8 mouse cellular contexts compared by ENCODE assay signal in the genomic region with DNA sequence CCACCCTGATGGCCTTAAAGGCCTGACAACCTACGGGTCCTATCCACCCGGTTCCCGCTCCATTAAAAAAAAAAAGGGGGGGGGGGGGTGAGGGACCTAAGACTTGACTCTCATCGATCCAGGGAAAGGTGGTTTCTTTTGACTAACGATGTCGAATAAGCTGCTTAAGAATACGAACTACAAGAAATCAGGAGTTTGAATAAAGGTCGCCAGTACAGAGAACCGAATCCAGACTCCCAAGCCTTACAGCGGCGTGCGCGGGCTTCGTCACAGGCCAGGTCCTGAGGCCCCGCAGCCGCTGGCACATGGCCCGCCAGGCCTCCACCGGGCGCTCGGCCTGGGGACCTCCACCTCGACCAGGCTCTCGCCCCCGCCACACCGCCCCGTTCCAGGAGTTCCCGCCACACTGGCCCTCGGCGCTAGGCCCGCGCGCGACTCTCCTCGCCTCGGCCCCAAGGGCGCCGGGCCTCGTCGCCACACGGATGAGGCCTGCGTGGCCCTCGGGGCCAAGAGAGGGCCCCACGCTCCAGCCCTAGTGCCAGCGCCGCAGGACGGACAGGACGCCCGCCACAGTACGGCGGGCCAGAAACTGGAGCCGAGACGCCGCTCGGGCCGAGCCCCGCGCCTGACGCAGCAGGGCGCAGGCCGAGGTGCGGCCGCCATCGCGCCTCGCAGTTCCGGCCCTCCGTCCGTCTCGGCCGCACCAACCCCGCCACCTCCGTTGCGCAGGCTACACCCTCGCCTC. TPM values are rescaled to one million over a fixed set of nuclear protein-coding genes. Genes with fewer than 3 reads are reported as not detected.
DNase-seq lines count a peak whose midpoint lies in the region; ATAC-seq and TF ChIP-seq lines count a peak whose summit lies in the region.

No protein-coding gene starts in this region.

- no peak for TF ChIP-seq CTCF in gastrocnemius, adult 2 months (IDR thresholded peaks at IDR 0.05)
- TF ChIP-seq CTCF in hindbrain, postnatal 0 days (IDR thresholded peaks at IDR 0.05; ENCODE audit: low read depth) = no peak

- peak overlapping the region; percentile 100 for H3K27ac ChIP-seq in gastrocnemius, adult 2 months
- peak overlapping the region; percentile 98 for H3K27ac ChIP-seq in hindbrain, postnatal 0 days
- peak overlapping the region; percentile 94 for H3K27ac ChIP-seq in limb, embryonic 14.5 days (replicated peaks; ENCODE audit: low read depth, low read length)
- peak overlapping the region; percentile 94 for H3K27ac ChIP-seq in midbrain, embryonic 14.5 days (replicated peaks; ENCODE audit: low read depth, low read length)

- no peaks in the 10 kb centered on the region for H3K9me3 ChIP-seq in hindbrain, postnatal 0 days (ENCODE audit: low read length)
- H3K9me3 ChIP-seq in limb, embryonic 14.5 days (ENCODE audit: control insufficient read depth, low read length) = no peaks in the 10 kb centered on the region
- H3K9me3 ChIP-seq in midbrain, embryonic 14.5 days (ENCODE audit: control insufficient read depth, low read length) = no peaks in the 10 kb centered on the region

- intact Hi-C loops in gastrocnemius, adult 2 months (cut with DNase I) = loop anchor here (5.0 kb wide), 1 partner anchor 37 kb away; the partner anchor contains the start of gene Copg1

- ATAC-seq in hindbrain, postnatal 0 days = peak; percentile 61
- ATAC-seq in limb, embryonic 14.5 days (ENCODE audit: low FRiP score, low read depth) = peak; percentile 65
- ATAC-seq in midbrain, embryonic 14.5 days (ENCODE audit: low FRiP score, low TSS enrichment) = peak; percentile 74

- H3K27me3 ChIP-seq in hindbrain, postnatal 0 days (ENCODE audit: insufficient read depth, low read length) = no peaks in the 10 kb centered on the region
- no peaks in the 10 kb centered on the region for H3K27me3 ChIP-seq in limb, embryonic 14.5 days (ENCODE audit: control insufficient read depth, insufficient read depth, low read length)
- H3K27me3 ChIP-seq in midbrain, embryonic 14.5 days (ENCODE audit: control insufficient read depth, insufficient read depth, low read length) = no peaks in the 10 kb centered on the region

- WGBS in hindbrain, postnatal 0 days = under 1% methylated on average over 68 of the region's 73 CpGs
- under 1% methylated on average over 62 of the region's 73 CpGs for WGBS in limb, embryonic 14.5 days
- under 1% methylated on average over 71 of the region's 73 CpGs for WGBS in midbrain, embryonic 14.5 days

- H3K4me1 ChIP-seq in hindbrain, postnatal 0 days (ENCODE audit: insufficient read depth, low read length) = peaks cover 9% of the 10 kb centered on the region; the same call in 1 of the 2 replicates
- H3K4me1 ChIP-seq in limb, embryonic 14.5 days (ENCODE audit: control insufficient read depth, insufficient read depth, low read length) = peaks cover 29% of the 10 kb centered on the region
- H3K4me1 ChIP-seq in midbrain, embryonic 14.5 days (ENCODE audit: control insufficient read depth, insufficient read depth, low read length) = peaks cover 20% of the 10 kb centered on the region

- DNase-seq in urinary bladder, adult 2 months (ENCODE audit: low spot score) = peak; percentile 70
- DNase-seq in urinary bladder, postnatal 10 days (ENCODE audit: low spot score) = no peak
- DNase-seq in cerebellum, postnatal 14 days = peak; percentile 75 to 78
- peak; percentile 85 for DNase-seq in gastrocnemius, adult 2 months
- DNase-seq in hindbrain, postnatal 0 days (ENCODE audit: low spot score) = peak; percentile 65
- no peak for DNase-seq in limb, embryonic 14.5 days (ENCODE audit: low spot score)
- DNase-seq in midbrain, embryonic 14.5 days = peak; percentile 63
- DNase-seq in testis, postnatal 10 days (ENCODE audit: low spot score) = peak; percentile 81

- H3K9ac ChIP-seq in hindbrain, postnatal 0 days (replicated peaks; ENCODE audit: low read length) = peak overlapping the region; percentile 100
- H3K9ac ChIP-seq in limb, embryonic 14.5 days (ENCODE audit: low read depth, low read length, severe bottlenecking) = peak overlapping the region; percentile 100
- peak overlapping the region; percentile 97 for H3K9ac ChIP-seq in midbrain, embryonic 14.5 days (replicated peaks; ENCODE audit: low read length)

- peak overlapping the region; percentile 96 for H3K4me3 ChIP-seq in gastrocnemius, adult 2 months
- H3K4me3 ChIP-seq in hindbrain, postnatal 0 days (ENCODE audit: low read length) = peak overlapping the region; percentile 99
- peak overlapping the region; percentile 100 for H3K4me3 ChIP-seq in limb, embryonic 14.5 days (replicated peaks; ENCODE audit: low read length)
- H3K4me3 ChIP-seq in midbrain, embryonic 14.5 days (replicated peaks; ENCODE audit: low read depth, low read length) = peak overlapping the region; percentile 100

- no peak for TF ChIP-seq POLR2A in limb, embryonic 14.5 days (IDR thresholded peaks at IDR 0.05; ENCODE audit: borderline replicate concordance, extremely low read depth, insufficient read depth, insufficient read length)

- H3K4me2 ChIP-seq in hindbrain, postnatal 0 days (ENCODE audit: low read depth, low read length) = peak overlapping the region; percentile 83
- peak overlapping the region; percentile 60 for H3K4me2 ChIP-seq in limb, embryonic 14.5 days (replicated peaks; ENCODE audit: low read depth, low read length, severe bottlenecking)
- peak overlapping the region; percentile 91 for H3K4me2 ChIP-seq in midbrain, embryonic 14.5 days (ENCODE audit: low read length)

- peaks cover 3% of the 10 kb centered on the region for H3K36me3 ChIP-seq in hindbrain, postnatal 0 days (ENCODE audit: insufficient read depth, low read length)
- H3K36me3 ChIP-seq in limb, embryonic 14.5 days (ENCODE audit: control insufficient read depth, insufficient read depth, low read length) = peaks cover 14% of the 10 kb centered on the region
- H3K36me3 ChIP-seq in midbrain, embryonic 14.5 days (ENCODE audit: control insufficient read depth, insufficient read depth, low read length) = peaks cover 4% of the 10 kb centered on the region

RNA-seq across cellular contexts. Expression of gene Cnbp, which starts 0.6 kb away (rescaled TPM):
- 351 and 355 TPM in 2 replicates for polyA plus RNA-seq in urinary bladder, adult 2 months (2012; rRNA removed)
- total RNA-seq in gastrocnemius, adult 2 months (2021) = 100 to 1,000 TPM; 475 to 511 TPM
- total RNA-seq in hindbrain, postnatal 0 days (2014; rRNA removed) = 196 and 209 TPM in 2 replicates
- polyA plus RNA-seq in hindbrain, postnatal 0 days (2015; fragmentation: Nextera tagmentation; extraction: Ambion mirVana) = 660 and 682 TPM in 2 replicates
- polyA plus RNA-seq in limb, embryonic 14.5 days (2012; rRNA removed) = 437 and 460 TPM in 2 replicates
- polyA plus RNA-seq in limb, embryonic 14.5 days (2014; fragmentation: Nextera tagmentation; extraction: Ambion mirVana) = 1,093 and 1,108 TPM in 2 replicates
- polyA plus RNA-seq in midbrain, embryonic 14.5 days (2014; fragmentation: Nextera tagmentation; extraction: Ambion mirVana) = 553 and 588 TPM in 2 replicates

RNA-seq across cellular contexts. Expression of gene Isy1, which starts 11.7 kb away (rescaled TPM):
- polyA plus RNA-seq in urinary bladder, adult 2 months (2012; rRNA removed) = 28.8 and 29.1 TPM in 2 replicates
- total RNA-seq in gastrocnemius, adult 2 months (2021) = 10 to 100 TPM; 17.7 to 21.1 TPM
- total RNA-seq in hindbrain, postnatal 0 days (2014; rRNA removed) = 7.9 and 11.3 TPM in 2 replicates
- polyA plus RNA-seq in hindbrain, postnatal 0 days (2015; fragmentation: Nextera tagmentation; extraction: Ambion mirVana) = 27.4 and 31.5 TPM in 2 replicates
- 39.2 and 51.5 TPM in 2 replicates for polyA plus RNA-seq in limb, embryonic 14.5 days (2012; rRNA removed)
- 39.1 and 41.8 TPM in 2 replicates for polyA plus RNA-seq in limb, embryonic 14.5 days (2014; fragmentation: Nextera tagmentation; extraction: Ambion mirVana)
- polyA plus RNA-seq in midbrain, embryonic 14.5 days (2014; fragmentation: Nextera tagmentation; extraction: Ambion mirVana) = 21.9 and 23.9 TPM in 2 replicates

RNA-seq across cellular contexts. Expression of gene Gm45140, which starts 14.7 kb away (rescaled TPM):
- 4.8 and 5.9 TPM in 2 replicates for polyA plus RNA-seq in urinary bladder, adult 2 months (2012; rRNA removed)
- total RNA-seq in gastrocnemius, adult 2 months (2021) = 1 to 10 TPM in 1 of 2 experiments, under 1 TPM in 1; 0.45 to 1.7 TPM
- 0.54 TPM in 1 of 2 replicates, not detected in the other for total RNA-seq in hindbrain, postnatal 0 days (2014; rRNA removed)
- 1.5 and 2.0 TPM in 2 replicates for polyA plus RNA-seq in hindbrain, postnatal 0 days (2015; fragmentation: Nextera tagmentation; extraction: Ambion mirVana)
- polyA plus RNA-seq in limb, embryonic 14.5 days (2012; rRNA removed) = 4.5 and 9.1 TPM in 2 replicates
- polyA plus RNA-seq in limb, embryonic 14.5 days (2014; fragmentation: Nextera tagmentation; extraction: Ambion mirVana) = 2.7 and 4.3 TPM in 2 replicates
- polyA plus RNA-seq in midbrain, embryonic 14.5 days (2014; fragmentation: Nextera tagmentation; extraction: Ambion mirVana) = 2.0 and 4.6 TPM in 2 replicates

RNA-seq across cellular contexts. Expression of gene Copg1, which starts 37.3 kb away (rescaled TPM):
- 35.5 and 65.3 TPM in 2 replicates for polyA plus RNA-seq in urinary bladder, adult 2 months (2012; rRNA removed)
- 10 to 100 TPM; 29.2 to 34.4 TPM for total RNA-seq in gastrocnemius, adult 2 months (2021)
- total RNA-seq in hindbrain, postnatal 0 days (2014; rRNA removed) = 242 and 247 TPM in 2 replicates
- polyA plus RNA-seq in hindbrain, postnatal 0 days (2015; fragmentation: Nextera tagmentation; extraction: Ambion mirVana) = 200 and 216 TPM in 2 replicates
- polyA plus RNA-seq in limb, embryonic 14.5 days (2012; rRNA removed) = 135 and 137 TPM in 2 replicates
- 177 and 186 TPM in 2 replicates for polyA plus RNA-seq in limb, embryonic 14.5 days (2014; fragmentation: Nextera tagmentation; extraction: Ambion mirVana)
- 161 and 185 TPM in 2 replicates for polyA plus RNA-seq in midbrain, embryonic 14.5 days (2014; fragmentation: Nextera tagmentation; extraction: Ambion mirVana)

RNA-seq across cellular contexts. Expression of gene Rab43, which starts 38.4 kb away (rescaled TPM):
- polyA plus RNA-seq in urinary bladder, adult 2 months (2012; rRNA removed) = 16.3 and 19.2 TPM in 2 replicates
- 1 to 10 TPM; 3.9 to 4.9 TPM for total RNA-seq in gastrocnemius, adult 2 months (2021)
- total RNA-seq in hindbrain, postnatal 0 days (2014; rRNA removed) = 18.6 and 27.3 TPM in 2 replicates
- polyA plus RNA-seq in hindbrain, postnatal 0 days (2015; fragmentation: Nextera tagmentation; extraction: Ambion mirVana) = 7.4 and 8.0 TPM in 2 replicates
- polyA plus RNA-seq in limb, embryonic 14.5 days (2012; rRNA removed) = 13.3 and 23.7 TPM in 2 replicates
- 14.3 and 15.1 TPM in 2 replicates for polyA plus RNA-seq in limb, embryonic 14.5 days (2014; fragmentation: Nextera tagmentation; extraction: Ambion mirVana)
- 9.2 and 9.8 TPM in 2 replicates for polyA plus RNA-seq in midbrain, embryonic 14.5 days (2014; fragmentation: Nextera tagmentation; extraction: Ambion mirVana)

Comparison
In these comparisons a context has a peak if more than half of its experiments do, and no peak if none do; other contexts are left out.
1. DNase-seq: peak in urinary bladder, adult 2 months (single experiment), cerebellum, postnatal 14 days (2 of 2), gastrocnemius, adult 2 months (single experiment), hindbrain, postnatal 0 days (single experiment), midbrain, embryonic 14.5 days (single experiment) and testis, postnatal 10 days (single experiment); none in urinary bladder, postnatal 10 days (single experiment) and limb, embryonic 14.5 days (single experiment).
2. Peak in every context shown above with its lines, with median percentiles within 50 percentile points of each other: H3K27ac ChIP-seq, H3K4me3 ChIP-seq, ATAC-seq, H3K4me2 ChIP-seq and H3K9ac ChIP-seq.